Mouse (Mus musculus) MN1 (cell line): ENCODE measurements around the gene Kdm4a.

Experiments
- DNase-seq: peaks from one replicate; pipeline ENCODE4 v3.0.0-alpha.2; 2016; ENCODE audit warnings: low spot score

Kdm4a gene

GRCm38 (mm10) chr4:118154889-118155288, 25.0 kb downstream of the Kdm4a start:
- no peak for DNase-seq

DNA sequence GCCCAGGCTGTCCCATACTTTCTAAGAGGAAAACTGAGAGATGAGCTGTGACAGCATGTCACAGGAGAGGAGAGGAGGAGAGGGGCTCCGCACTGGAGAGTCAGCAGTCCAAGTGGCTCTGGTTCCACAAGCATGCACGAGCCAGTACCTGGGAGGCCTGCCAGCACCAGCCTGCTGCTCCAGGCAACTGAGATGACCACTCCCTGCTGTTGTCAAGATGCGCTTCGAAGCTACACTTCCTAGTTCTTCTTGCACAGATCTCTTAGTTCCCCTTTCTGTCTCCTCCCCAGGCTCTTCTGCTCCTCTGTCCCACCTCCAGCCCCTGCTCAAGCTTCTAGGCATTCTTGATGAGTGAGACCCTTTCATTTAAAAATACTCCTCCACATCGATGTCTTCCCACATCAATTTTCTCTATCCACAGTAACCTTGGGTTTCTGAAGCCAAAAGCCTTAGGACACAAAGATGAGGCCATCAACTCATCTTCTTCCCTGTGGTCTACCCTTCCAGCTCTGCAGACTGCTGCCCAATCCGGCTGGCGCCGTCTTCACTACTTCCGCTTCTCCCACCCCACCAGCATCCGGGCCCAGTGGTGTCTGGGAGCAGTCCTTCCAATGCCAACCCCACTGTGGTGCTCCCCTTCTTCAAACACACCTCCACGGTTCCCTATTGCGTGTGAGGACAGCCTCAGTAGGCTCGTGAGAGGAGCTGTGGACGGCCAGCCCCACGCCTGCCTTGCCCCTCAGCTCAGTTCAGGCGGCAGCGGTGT, 27.6 kb downstream of the Kdm4a start:
- DNase-seq = no peak

GRCm38 (mm10) chr4:118150804-118151203, 29.0 kb downstream of the Kdm4a start:
- no peak for DNase-seq

DNA sequence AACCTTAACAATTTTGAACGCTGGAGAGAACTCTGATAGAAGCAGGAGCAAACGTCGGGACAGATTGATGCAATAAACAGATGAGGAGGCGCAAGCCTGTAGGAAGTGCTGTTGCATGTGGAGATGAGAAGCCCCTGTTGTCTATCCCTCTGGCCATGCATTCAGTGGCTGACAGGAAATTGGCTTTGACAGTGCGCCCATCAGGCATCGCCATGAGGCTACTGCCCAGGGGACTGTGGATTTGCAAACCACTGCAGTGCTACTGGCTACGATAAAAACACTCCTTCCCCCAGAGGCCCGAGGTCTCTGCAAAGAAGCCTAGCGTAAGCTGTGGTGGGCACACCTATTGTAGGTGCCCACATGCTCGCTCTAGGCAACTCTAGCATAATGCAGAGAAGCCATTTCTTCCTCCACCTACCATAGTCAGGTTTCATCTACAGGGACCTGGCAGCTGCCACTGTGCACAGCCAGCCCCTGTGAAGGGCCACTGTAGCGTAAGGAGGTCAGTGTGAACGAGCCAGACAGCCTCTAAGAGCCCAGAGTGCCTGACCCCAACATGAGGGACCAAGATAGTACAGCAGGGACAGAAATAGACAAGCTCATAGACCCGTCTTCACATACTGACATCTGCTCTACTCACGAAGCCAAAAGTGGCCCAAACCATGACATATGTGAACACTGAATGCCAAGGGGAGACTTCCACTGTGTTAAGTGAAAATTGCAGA, 29.7 kb downstream of the Kdm4a start:
- no peak for DNase-seq

- DNase-seq = no peak
Observed at GRCm38 (mm10) chr4:118149055-118149576, 30.7 kb downstream of the Kdm4a start.

DNA sequence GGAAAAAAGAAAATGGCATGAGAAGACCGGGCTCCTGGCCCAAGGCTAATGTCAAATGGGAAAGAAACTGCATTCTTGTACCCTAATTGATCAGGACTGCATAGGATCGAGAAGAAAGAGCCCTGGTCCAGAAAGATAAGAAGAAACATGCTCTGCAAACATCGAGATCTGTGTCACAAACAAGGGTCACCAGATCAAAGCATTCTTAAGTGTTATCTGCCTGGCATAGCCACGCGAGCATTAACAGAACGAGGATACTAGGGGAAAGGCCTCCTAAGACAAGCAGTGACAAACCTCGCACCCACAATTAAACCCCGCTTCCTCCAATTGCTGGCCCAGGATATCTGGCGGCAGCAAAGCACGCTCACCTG, 31.5 kb downstream of the Kdm4a start:
- DNase-seq = no peak

- no peak for DNase-seq
Observed at GRCm38 (mm10) chr4:118147547-118148316, 32.1 kb downstream of the Kdm4a start.

DNA sequence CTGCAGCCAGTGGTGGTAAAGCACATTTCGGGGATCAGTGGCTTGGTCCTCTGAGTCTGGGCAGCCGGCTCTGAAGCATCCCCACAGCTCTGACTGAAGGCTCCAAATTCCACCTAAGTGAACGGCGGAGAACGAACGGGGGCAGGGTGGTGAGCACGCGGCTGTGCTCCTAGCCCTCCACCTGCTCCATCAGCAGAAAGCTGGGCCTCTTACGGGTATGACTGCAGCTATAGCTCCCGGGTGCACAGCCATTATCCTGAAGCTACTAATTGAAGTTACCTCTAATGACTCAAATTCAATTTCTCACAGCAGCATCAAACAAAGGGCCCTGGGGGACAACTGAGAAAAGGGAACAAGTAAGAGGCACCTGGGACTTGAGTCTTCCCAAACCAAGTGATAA, 32.8 kb downstream of the Kdm4a start:
- DNase-seq = no peak

GRCm38 (mm10) chr4:118144324-118144723, 35.5 kb downstream of the Kdm4a start:
- no peak for DNase-seq

DNA sequence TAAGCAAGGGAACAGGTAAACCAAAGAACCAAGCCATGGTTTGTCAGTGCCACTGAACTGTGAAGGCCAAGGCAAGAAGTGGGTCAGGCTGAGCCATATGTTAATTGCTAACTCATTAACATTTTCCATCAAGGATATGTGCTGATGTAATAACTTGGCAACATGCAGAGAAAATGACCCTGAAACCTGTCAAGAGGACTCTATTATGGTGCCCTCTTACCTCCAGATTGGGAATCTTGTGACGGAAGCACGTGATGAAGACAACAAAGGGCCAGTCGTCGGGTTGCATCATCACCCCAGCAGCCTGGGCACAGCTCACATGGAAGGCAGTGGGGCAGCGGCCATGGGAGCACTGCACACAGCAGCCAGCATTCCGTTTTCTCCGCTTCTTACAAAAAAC, 36.2 kb downstream of the Kdm4a start:
- peak; percentile 14 for DNase-seq

DNA sequence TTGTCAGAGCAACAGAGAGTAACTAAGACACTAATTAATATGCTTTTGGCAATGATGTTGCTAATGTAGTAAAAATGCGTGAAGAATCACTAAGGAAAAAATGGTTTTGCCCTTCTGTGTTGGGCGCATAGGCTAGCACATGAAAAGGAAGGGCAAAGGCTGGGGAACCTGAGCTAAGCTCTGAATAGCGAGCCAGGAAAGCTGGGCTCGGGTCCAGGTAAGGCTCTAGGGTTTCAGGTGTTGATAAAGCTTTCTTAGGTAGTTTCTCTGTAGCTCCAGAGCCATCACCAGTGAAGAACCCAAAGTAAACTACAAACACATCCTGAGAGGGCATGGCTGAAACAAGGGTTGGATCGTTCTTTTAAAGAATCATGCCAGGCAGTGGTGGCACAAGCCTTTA, 38.3 kb downstream of the Kdm4a start:
- no peak for DNase-seq

GRCm38 (mm10) chr4:118138891-118139290, 41.0 kb downstream of the Kdm4a start:
- DNase-seq = peak; percentile 80

DNA sequence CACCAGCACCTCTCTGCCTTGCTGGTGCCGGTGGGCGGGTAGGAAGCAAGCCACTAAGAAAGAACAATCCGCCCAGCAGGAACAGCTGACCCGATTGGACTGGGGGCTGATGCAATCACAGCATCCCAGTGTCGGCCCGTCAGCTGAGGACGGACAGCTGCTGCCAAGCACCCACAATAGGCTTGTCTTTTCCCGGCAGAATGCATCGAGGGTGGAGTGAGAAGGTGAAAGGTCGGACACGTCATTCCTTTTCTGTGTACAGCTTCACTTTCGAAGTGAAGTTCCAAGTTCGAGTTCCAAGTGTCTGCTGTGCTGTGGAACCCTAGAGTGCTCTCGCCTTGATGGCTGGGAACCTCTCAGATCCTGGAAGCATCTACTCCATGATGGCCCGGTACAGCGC, 42.0 kb downstream of the Kdm4a start:
- no peak for DNase-seq

DNA sequence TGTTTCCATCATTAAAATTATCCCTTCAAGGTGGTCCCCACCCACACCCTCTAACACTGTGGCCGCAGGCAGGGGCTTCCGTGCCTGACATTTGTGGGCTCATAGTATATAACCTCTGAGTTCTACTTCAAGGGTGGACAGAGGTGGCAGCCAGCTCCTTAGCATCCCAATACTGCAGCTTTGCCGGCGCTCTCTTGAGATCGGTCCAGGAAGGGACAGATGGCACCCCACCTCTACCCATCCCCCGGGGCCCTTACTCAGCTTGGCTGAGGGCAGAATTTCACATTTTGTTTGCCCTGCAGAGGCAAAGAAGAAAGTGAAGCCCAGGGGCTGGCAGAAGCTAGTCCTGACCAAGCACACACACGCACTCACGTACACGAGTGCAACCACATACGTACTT, 42.5 kb downstream of the Kdm4a start:
- DNase-seq = no peak

GRCm38 (mm10) chr4:118135414-118135813, 44.4 kb downstream of the Kdm4a start:
- no peak for DNase-seq

GRCm38 (mm10) chr4:118134485-118135365, 45.1 kb downstream of the Kdm4a start, which contains the start of gene St3gal3:
Gene St3gal3, minus strand, starts transcription at chr4:118134914.
- peak; percentile 88 for DNase-seq

GRCm38 (mm10) chr4:118131329-118131728, 48.5 kb downstream of the Kdm4a start:
- no peak for DNase-seq

GRCm38 (mm10) chr4:118123030-118123704, 56.7 kb downstream of the Kdm4a start:
- no peak for DNase-seq

GRCm38 (mm10) chr4:118122078-118122477, 57.8 kb downstream of the Kdm4a start:
- no peak for DNase-seq

DNA sequence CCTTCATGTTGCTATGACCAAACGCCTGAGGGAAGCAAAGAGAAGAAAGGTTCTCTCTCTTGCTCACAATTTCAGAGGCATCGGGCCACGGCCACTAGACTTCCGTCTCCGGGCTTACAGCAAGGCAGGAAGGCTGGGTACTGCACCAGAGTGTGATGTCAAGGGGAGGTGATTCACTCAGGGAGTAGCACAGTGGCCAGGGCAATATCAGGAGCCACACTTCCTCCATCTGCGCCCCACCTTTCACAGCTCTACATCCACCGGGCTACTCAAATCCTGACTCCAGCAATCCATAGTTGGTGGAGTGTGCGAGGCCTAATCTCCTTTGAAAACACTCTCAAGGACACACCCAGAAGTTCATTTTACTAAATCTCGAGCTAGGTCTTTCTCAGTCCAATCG, 62.3 kb downstream of the Kdm4a start:
- no peak for DNase-seq

- no peak for DNase-seq
Observed at GRCm38 (mm10) chr4:118116098-118116497, 63.7 kb downstream of the Kdm4a start.
